Mouse (Mus musculus): ENCODE data around the gene Adamts8.

Adamts8 gene

GRCm38 (mm10) chr9:30942512-30943313, at the start of gene Adamts8:
Gene Adamts8, plus strand, starts transcription at chr9:30942562.
- DNase-seq: peak; percentile 9

- no peak for DNase-seq
Measured at GRCm38 (mm10) chr9:30895618-30896017, 46.7 kb upstream of the Adamts8 start.

GRCm38 (mm10) chr9:30896752-30897151, 45.6 kb upstream of the Adamts8 start:
- DNase-seq: no peak

- no peak for DNase-seq
Measured at GRCm38 (mm10) chr9:30897169-30897568, 45.2 kb upstream of the Adamts8 start.

- no peak for DNase-seq
Measured at GRCm38 (mm10) chr9:30902152-30902551, 40.2 kb upstream of the Adamts8 start.

- DNase-seq: no peak
Measured at GRCm38 (mm10) chr9:30902641-30903040, 39.7 kb upstream of the Adamts8 start.

- DNase-seq: no peak
Measured at GRCm38 (mm10) chr9:30903266-30903665, 39.1 kb upstream of the Adamts8 start.

- no peak for DNase-seq
Measured at GRCm38 (mm10) chr9:30905861-30906260, 36.5 kb upstream of the Adamts8 start.

GRCm38 (mm10) chr9:30906426-30906825, 35.9 kb upstream of the Adamts8 start:
- DNase-seq: no peak

- no peak for DNase-seq
Measured at GRCm38 (mm10) chr9:30907677-30908295, 34.6 kb upstream of the Adamts8 start.

- no peak for DNase-seq
Measured at GRCm38 (mm10) chr9:30908296-30908690, 34.1 kb upstream of the Adamts8 start.

GRCm38 (mm10) chr9:30908973-30909372, 33.4 kb upstream of the Adamts8 start:
- no peak for DNase-seq

GRCm38 (mm10) chr9:30910491-30910890, 31.9 kb upstream of the Adamts8 start:
- DNase-seq: no peak

GRCm38 (mm10) chr9:30912161-30912560, 30.2 kb upstream of the Adamts8 start:
- no peak for DNase-seq

GRCm38 (mm10) chr9:30913429-30913828, 28.9 kb upstream of the Adamts8 start:
- no peak for DNase-seq

GRCm38 (mm10) chr9:30914241-30914640, 28.1 kb upstream of the Adamts8 start:
- no peak for DNase-seq

GRCm38 (mm10) chr9:30916266-30916968, 25.9 kb upstream of the Adamts8 start:
- DNase-seq: no peak

- no peak for DNase-seq
Measured at GRCm38 (mm10) chr9:30918466-30919356, 23.7 kb upstream of the Adamts8 start.

GRCm38 (mm10) chr9:30919686-30920085, 22.7 kb upstream of the Adamts8 start:
- no peak for DNase-seq

- no peak for DNase-seq
Measured at GRCm38 (mm10) chr9:30920736-30921135, 21.6 kb upstream of the Adamts8 start.

GRCm38 (mm10) chr9:30921261-30922103, 20.9 kb upstream of the Adamts8 start:
- DNase-seq: no peak
